Mouse (Mus musculus): ENCODE measurements around the gene Dao. TPM values are rescaled to one million over a fixed set of nuclear protein-coding genes. Genes with fewer than 3 reads are reported as not detected.

The Dao gene
- polyA plus RNA-seq, 1 experiment from 2014 or later: not detected

DNA sequence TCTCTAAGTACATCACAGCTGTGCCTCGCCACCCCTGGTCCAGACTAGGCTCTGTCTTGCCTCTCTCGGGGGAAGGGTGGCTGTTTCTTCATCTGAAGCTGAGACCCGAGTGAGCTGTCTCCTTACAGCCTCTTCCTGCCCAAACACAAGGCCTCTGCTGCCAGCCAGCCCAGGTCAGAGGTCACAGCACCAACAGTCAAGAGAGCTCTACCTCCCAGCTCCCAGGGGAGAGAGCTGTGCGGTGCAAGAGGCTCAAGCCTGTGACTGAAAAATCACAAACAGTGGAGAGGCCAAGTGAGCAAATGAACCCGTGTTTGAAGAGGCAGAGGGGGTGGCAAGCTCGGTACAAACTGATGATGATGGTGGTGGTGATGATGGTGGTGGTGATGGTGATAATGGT, 63.1 kb downstream of the Dao start:
- Histone ChIP-seq H3K36me3 (replicated peaks) (no peaks in the 10 kb centered on the region), H3K27me3 (ENCODE audit: poor library complexity, severe bottlenecking) (no peaks in the 10 kb centered on the region), H3K4me3 (no peak overlapping the region), H3K4me1 (0 out of 2 replicates have a peak, but pooled peaks cover 4% of the 10 kb centered on the region), H3K27ac (no peak overlapping the region), H3K9me3 (no peaks in the 10 kb centered on the region; the same call in 1 of the 2 replicates)
- no peak for DNase-seq (ENCODE audit: extremely low spot score, low spot score)
- WGBS: 55% methylated on average over 6 of the region's 6 CpGs

GRCm38 (mm10) chr5:114067543-114067942, 64.0 kb downstream of the Dao start:
- 88% methylated on average over 9 of the region's 9 CpGs for WGBS
- H3K4me1 ChIP-seq: peaks cover 10% of the 10 kb centered on the region
- no peaks in the 10 kb centered on the region for H3K27me3 ChIP-seq (ENCODE audit: poor library complexity, severe bottlenecking)
- no peak for DNase-seq (ENCODE audit: extremely low spot score, low spot score)
- H3K4me3 ChIP-seq: no peak overlapping the region
- H3K9me3 ChIP-seq: no peaks in the 10 kb centered on the region; the same call in 1 of the 2 replicates
- H3K36me3 ChIP-seq (replicated peaks): no peaks in the 10 kb centered on the region
- no peak overlapping the region for H3K27ac ChIP-seq

- no peak for DNase-seq (ENCODE audit: extremely low spot score, low spot score)
- no peak overlapping the region for H3K4me3 ChIP-seq
- WGBS: 76% methylated on average over 9 of the region's 9 CpGs
- H3K27ac ChIP-seq: no peak overlapping the region
- no peaks in the 10 kb centered on the region for H3K27me3 ChIP-seq (ENCODE audit: poor library complexity, severe bottlenecking)
- peaks cover 10% of the 10 kb centered on the region for H3K4me1 ChIP-seq
- H3K9me3 ChIP-seq: no peaks in the 10 kb centered on the region; the same call in 1 of the 2 replicates
- H3K36me3 ChIP-seq (replicated peaks): no peaks in the 10 kb centered on the region
Measured at GRCm38 (mm10) chr5:114067982-114068381, 64.5 kb downstream of the Dao start.

DNA sequence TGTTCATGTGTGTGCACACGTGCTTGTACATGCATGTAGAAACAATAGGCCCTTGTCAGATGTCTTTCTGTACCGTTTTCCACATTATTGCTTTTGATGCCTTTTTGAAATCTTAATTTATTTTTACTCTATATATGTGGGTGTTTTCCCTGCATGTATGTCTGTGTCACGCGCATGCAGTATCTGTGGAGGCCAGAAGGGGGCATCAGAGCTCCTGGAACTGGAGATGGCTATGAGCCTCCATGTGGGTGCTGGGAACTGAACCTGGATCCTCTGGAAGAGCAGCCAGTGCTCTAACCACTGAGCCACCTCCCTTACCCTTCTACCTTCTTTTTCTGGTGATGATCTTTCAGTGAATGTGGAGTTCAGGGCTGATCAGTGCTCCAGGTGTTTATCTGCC, 67.4 kb downstream of the Dao start:
- DNase-seq (ENCODE audit: extremely low spot score, low spot score): no peak
- H3K4me3 ChIP-seq: no peak overlapping the region
- no peaks in the 10 kb centered on the region for H3K27me3 ChIP-seq (ENCODE audit: poor library complexity, severe bottlenecking)
- peaks cover 10% of the 10 kb centered on the region for H3K4me1 ChIP-seq
- no peak overlapping the region for H3K27ac ChIP-seq
- no peaks in the 10 kb centered on the region for H3K36me3 ChIP-seq (replicated peaks)
- no peaks in the 10 kb centered on the region; the same call in 1 of the 2 replicates for H3K9me3 ChIP-seq
- whole genome bisulfite sequencing: 94% methylated on average over 4 of the region's 4 CpGs

GRCm38 (mm10) chr5:114072262-114072661, 68.8 kb downstream of the Dao start:
- no peak for DNase-seq (ENCODE audit: extremely low spot score, low spot score)
- 49% methylated on average over 2 of the region's 2 CpGs for WGBS

More at GRCm38 (mm10) chr5:114072262-114072661, 68.8 kb downstream of the Dao start:
- Histone ChIP-seq H3K27ac (no peak overlapping the region), H3K4me3 (no peak overlapping the region), H3K27me3 (ENCODE audit: poor library complexity, severe bottlenecking) (no peaks in the 10 kb centered on the region), H3K4me1 (peaks cover 10% of the 10 kb centered on the region), H3K9me3 (no peaks in the 10 kb centered on the region; the same call in 1 of the 2 replicates), H3K36me3 (replicated peaks) (no peaks in the 10 kb centered on the region)

Other genes with a start within 250 kb of the Dao start
- gene Sart3, start 231.2 kb upstream of the Dao start, polyA plus RNA-seq (2016; fragmentation: Nextera tagmentation; extraction: Ambion mirVana): 74.6 and 78.3 TPM in 2 replicates
- gene Iscu, start 231.0 kb upstream of the Dao start, polyA plus RNA-seq (2016; fragmentation: Nextera tagmentation; extraction: Ambion mirVana): 102 and 106 TPM in 2 replicates
- gene Tmem119, start 203.2 kb upstream of the Dao start, polyA plus RNA-seq (2016; fragmentation: Nextera tagmentation; extraction: Ambion mirVana): 28.8 and 36.2 TPM in 2 replicates
- gene Selplg, start 171.1 kb upstream of the Dao start, polyA plus RNA-seq (2016; fragmentation: Nextera tagmentation; extraction: Ambion mirVana): 0.74 and 0.82 TPM in 2 replicates
- gene Coro1c, start 94.9 kb upstream of the Dao start, polyA plus RNA-seq (2016; fragmentation: Nextera tagmentation; extraction: Ambion mirVana): 209 and 210 TPM in 2 replicates
- 13.9 and 17.5 TPM in 2 replicates for gene Ssh1, start 9.8 kb upstream of the Dao start, polyA plus RNA-seq (2016; fragmentation: Nextera tagmentation; extraction: Ambion mirVana)
- 12.4 and 12.7 TPM in 2 replicates for gene Usp30, start 61.8 kb downstream of the Dao start, polyA plus RNA-seq (2016; fragmentation: Nextera tagmentation; extraction: Ambion mirVana)
- gene Svop, start 87.9 kb downstream of the Dao start, polyA plus RNA-seq (2016; fragmentation: Nextera tagmentation; extraction: Ambion mirVana): 3.2 and 5.4 TPM in 2 replicates
- 12.8 and 13.6 TPM in 2 replicates for gene Alkbh2, start 124.5 kb downstream of the Dao start, polyA plus RNA-seq (2016; fragmentation: Nextera tagmentation; extraction: Ambion mirVana)
- gene Ung, start 126.7 kb downstream of the Dao start, polyA plus RNA-seq (2016; fragmentation: Nextera tagmentation; extraction: Ambion mirVana): 88.2 and 88.6 TPM in 2 replicates
- 2.5 TPM in 2 replicates for gene Acacb, start 142.8 kb downstream of the Dao start, polyA plus RNA-seq (2016; fragmentation: Nextera tagmentation; extraction: Ambion mirVana)

All from forebrain, embryonic 10.5 days (tissue).